Mouse (Mus musculus) forebrain, embryonic 14.5 days (tissue): Measurements from ENCODE around the gene Tmcc1. TPM values are rescaled to one million over a fixed set of nuclear protein-coding genes. Genes with fewer than 3 reads are reported as not detected.

Experiments
- ATAC-seq: fragments of 200-750 bp; cut with Nextera tagmentation; 2 replicates; pipeline ENCODE4 v1.8.0; 2017; ENCODE audit warnings: mild to moderate bottlenecking, moderate library complexity
- DNase-seq: peaks from one replicate; pipeline ENCODE4 v3.0.0-alpha.2; 2015; ENCODE audit warnings: low spot score
- H3K27ac ChIP-seq: fragments of 300-500 bp; sonication (generic); 2 replicates; pipeline ENCODE4 v1.5.1; 2014; ENCODE audit warnings: low read depth, mild to moderate bottlenecking, control low read depth, low read length, moderate library complexity
- H3K27me3 ChIP-seq: fragments of 300-500 bp; sonication (generic); replicated peaks from 2 replicates; pipeline ENCODE4 v1.6.1; 2014; ENCODE audit warnings: low read length, control low read depth, mixed read lengths; ENCODE audit not compliant: control insufficient read depth, insufficient read depth
- H3K36me3 ChIP-seq: fragments of 300-500 bp; sonication (generic); 2 replicates; pipeline ENCODE4 v1.6.1; 2014; ENCODE audit warnings: low read length, control low read depth; ENCODE audit not compliant: control insufficient read depth, insufficient read depth
- H3K4me1 ChIP-seq: fragments of 300-500 bp; sonication (generic); 2 replicates; pipeline ENCODE4 v1.6.1; 2014; ENCODE audit warnings: antibody characterized with exemption, low read length, control low read depth; ENCODE audit not compliant: control insufficient read depth, insufficient read depth
- H3K4me2 ChIP-seq: fragments of 300-500 bp; sonication (generic); 2 replicates; pipeline ENCODE4 v1.6.1; 2014; ENCODE audit warnings: mild to moderate bottlenecking, control low read depth, low read length
- H3K4me3 ChIP-seq: fragments of 300-500 bp; sonication (generic); 2 replicates; pipeline ENCODE4 v1.5.1; 2014; ENCODE audit warnings: low read depth, low read length, control low read depth
- H3K9ac ChIP-seq: fragments of 300-500 bp; sonication (generic); 2 replicates; pipeline ENCODE4 v1.6.1; 2014; ENCODE audit warnings: mild to moderate bottlenecking, low read length, control low read depth, moderate library complexity
- H3K9me3 ChIP-seq: fragments of 300-500 bp; sonication (generic); replicated peaks from 2 replicates; pipeline ENCODE4 v1.6.1; 2016; ENCODE audit warnings: low read length, control low read depth, mixed read lengths; ENCODE audit not compliant: control insufficient read depth
- WGBS: fragments of 180-500 bp; shearing (Covaris S2); extraction: QIAGEN DNeasy Blood & Tissue Kit; methylation state at CpG from one replicate; pipeline ENCODE4 v1.1.7; 2014; 5-methylcytosine and 5-hydroxymethylcytosine counted together
- polyA plus RNA-seq: library from polyadenylated mRNA; unstranded; fragments of >200 nt; fragmentation: Nextera tagmentation; extraction: Ambion mirVana; gene quantifications from 2 replicates; pipeline ENCODE4 v1.2.1, GENCODE M21; 2014

Gene Tmcc1
- polyA plus RNA-seq, 1 experiment from 2014 or later: 22.7 TPM

GRCm38 (mm10) chr6:115991881-115992620 is 201.2 kb downstream of the Tmcc1 start:
- peak overlapping the region; percentile 84 for H3K4me2 ChIP-seq
- H3K27ac ChIP-seq: no peak overlapping the region
- DNase-seq (no peak), ATAC-seq (no peak)
- H3K36me3 ChIP-seq: no peaks in the 10 kb centered on the region
- H3K9me3 ChIP-seq: no peaks in the 10 kb centered on the region
- 34% methylated on average over 10 of the region's 10 CpGs for WGBS
- peak overlapping the region; percentile 30; the same call in 1 of the 2 replicates for H3K9ac ChIP-seq
- peak overlapping the region; percentile 22 for H3K4me3 ChIP-seq
- peaks cover 5% of the 10 kb centered on the region; the same call in 1 of the 2 replicates for H3K4me1 ChIP-seq
- peaks cover 30% of the 10 kb centered on the region for H3K27me3 ChIP-seq

GRCm38 (mm10) chr6:115991108-115991880 is 202.0 kb downstream of the Tmcc1 start:
- Histone ChIP-seq H3K4me1 (peaks cover 5% of the 10 kb centered on the region; the same call in 1 of the 2 replicates), H3K9ac (peak overlapping the region; percentile 30), H3K36me3 (no peaks in the 10 kb centered on the region), H3K9me3 (no peaks in the 10 kb centered on the region), H3K4me2 (peak overlapping the region; percentile 84), H3K4me3 (peak overlapping the region; percentile 22), H3K27me3 (peaks cover 30% of the 10 kb centered on the region), H3K27ac (no peak overlapping the region)
- 26% methylated on average over 13 of the region's 13 CpGs for WGBS
- DNase-seq (no peak), ATAC-seq (no peak)

- Histone ChIP-seq H3K36me3 (no peaks in the 10 kb centered on the region), H3K9ac (0 out of 2 replicates have a peak overlapping the region, but pooled peaks have one; percentile 1), H3K4me3 (no peak overlapping the region), H3K27ac (no peak overlapping the region), H3K4me2 (peak overlapping the region; percentile 84), H3K4me1 (peaks cover 5% of the 10 kb centered on the region; the same call in 1 of the 2 replicates), H3K9me3 (no peaks in the 10 kb centered on the region), H3K27me3 (peaks cover 28% of the 10 kb centered on the region)
- 84% methylated on average over 9 of the region's 9 CpGs for WGBS
- no peak for DNase-seq
- no peak for ATAC-seq
Measured at GRCm38 (mm10) chr6:115990479-115990878, 202.8 kb downstream of the Tmcc1 start.

- no peak overlapping the region for H3K4me3 ChIP-seq
- 82% methylated on average over 3 of the region's 3 CpGs for WGBS
- peak overlapping the region; percentile 25; the same call in 1 of the 2 replicates for H3K9ac ChIP-seq
- peaks cover 5% of the 10 kb centered on the region; the same call in 1 of the 2 replicates for H3K4me1 ChIP-seq
- peaks cover 28% of the 10 kb centered on the region for H3K27me3 ChIP-seq
- DNase-seq (no peak), ATAC-seq (no peak)
- H3K27ac ChIP-seq: no peak overlapping the region
- no peaks in the 10 kb centered on the region for H3K36me3 ChIP-seq
- no peaks in the 10 kb centered on the region for H3K9me3 ChIP-seq
- peak overlapping the region; percentile 84 for H3K4me2 ChIP-seq
Measured at GRCm38 (mm10) chr6:115990056-115990455, 203.2 kb downstream of the Tmcc1 start.

GRCm38 (mm10) chr6:115989607-115990006 is 203.7 kb downstream of the Tmcc1 start:
- peaks cover 28% of the 10 kb centered on the region for H3K27me3 ChIP-seq
- H3K9ac ChIP-seq: peak overlapping the region; percentile 25; the same call in 1 of the 2 replicates
- DNase-seq (no peak), ATAC-seq (no peak)
- H3K27ac ChIP-seq: no peak overlapping the region
- no peaks in the 10 kb centered on the region for H3K9me3 ChIP-seq
- H3K36me3 ChIP-seq: no peaks in the 10 kb centered on the region
- WGBS: 68% methylated on average over 4 of the region's 4 CpGs
- H3K4me2 ChIP-seq: peak overlapping the region; percentile 18
- H3K4me3 ChIP-seq: no peak overlapping the region
- peaks cover 8% of the 10 kb centered on the region; the same call in 1 of the 2 replicates for H3K4me1 ChIP-seq

GRCm38 (mm10) chr6:115989032-115989431 is 204.3 kb downstream of the Tmcc1 start:
- no peak for ATAC-seq
- Histone ChIP-seq H3K27ac (no peak overlapping the region), H3K9me3 (no peaks in the 10 kb centered on the region), H3K4me1 (peaks cover 8% of the 10 kb centered on the region; the same call in 1 of the 2 replicates), H3K27me3 (peaks cover 22% of the 10 kb centered on the region), H3K9ac (no peak overlapping the region), H3K4me2 (peak overlapping the region; percentile 18; the same call in 1 of the 2 replicates), H3K4me3 (no peak overlapping the region), H3K36me3 (no peaks in the 10 kb centered on the region)
- DNase-seq: no peak
- WGBS: 84% methylated on average over 5 of the region's 5 CpGs

GRCm38 (mm10) chr6:115987096-115987747 is 206.1 kb downstream of the Tmcc1 start:
- Histone ChIP-seq H3K4me1 (peaks cover 5% of the 10 kb centered on the region; the same call in 1 of the 2 replicates), H3K9ac (no peak overlapping the region), H3K36me3 (no peaks in the 10 kb centered on the region), H3K4me3 (no peak overlapping the region), H3K4me2 (no peak overlapping the region), H3K27ac (no peak overlapping the region), H3K27me3 (peaks cover 5% of the 10 kb centered on the region), H3K9me3 (no peaks in the 10 kb centered on the region)
- 52% methylated on average over 9 of the region's 9 CpGs for WGBS
- ATAC-seq (no peak), DNase-seq (no peak)

GRCm38 (mm10) chr6:115986472-115987095 is 206.7 kb downstream of the Tmcc1 start:
- WGBS: 47% methylated on average over 12 of the region's 12 CpGs
- H3K9me3 ChIP-seq: no peaks in the 10 kb centered on the region
- 0 out of 2 replicates have a peak overlapping the region, but pooled peaks have one; percentile 25 for H3K9ac ChIP-seq
- H3K36me3 ChIP-seq: no peaks in the 10 kb centered on the region
- H3K4me3 ChIP-seq: no peak overlapping the region
- DNase-seq: no peak
- H3K27me3 ChIP-seq: no peaks in the 10 kb centered on the region
- no peak for ATAC-seq
- no peak overlapping the region for H3K4me2 ChIP-seq
- H3K27ac ChIP-seq: no peak overlapping the region
- peaks cover 2% of the 10 kb centered on the region; the same call in 1 of the 2 replicates for H3K4me1 ChIP-seq
